Mouse (Mus musculus) brain, embryonic 14.5 days (tissue): ENCODE measurements around the gene Fsd1l.

Experiments
- CTCF ChIP-seq: fragments of 200-500 bp; IDR thresholded peaks from 2 replicates; pipeline ENCODE4 v1.5.1; 2012; ENCODE audit warnings: inconsistent platforms, mild to moderate bottlenecking, moderate library complexity, borderline replicate concordance; ENCODE audit not compliant: insufficient read depth, insufficient read length; ENCODE audit errors: extremely low read depth
- POLR2A ChIP-seq: fragments of 200-500 bp; IDR thresholded peaks from 2 replicates; pipeline ENCODE4 v1.6.1; 2012; ENCODE audit warnings: mild to moderate bottlenecking, inconsistent platforms, borderline replicate concordance; ENCODE audit not compliant: poor library complexity, insufficient read depth, insufficient read length, severe bottlenecking; ENCODE audit errors: extremely low read depth

GRCm38 (mm10) chr4:53688965-53689364 is 57.7 kb downstream of the Fsd1l start:
- no peak for TF ChIP-seq CTCF
- TF ChIP-seq POLR2A = no peak
